Mouse (Mus musculus) forebrain, postnatal 0 days (tissue): ENCODE measurements around the gene Slc25a11. TPM values are rescaled to one million over a fixed set of nuclear protein-coding genes. Genes with fewer than 3 reads are reported as not detected.

Source experiments
- ATAC-seq: fragments of 200-750 bp; cut with Nextera tagmentation; 2 replicates; pipeline ENCODE4 v1.8.0; 2017; ENCODE audit warnings: mild to moderate bottlenecking, moderate library complexity
- DNase-seq: peaks from one replicate; pipeline ENCODE4 v3.0.0-alpha.2; 2015
- H3K27ac ChIP-seq: fragments of 300-500 bp; sonication (generic); 2 replicates; pipeline ENCODE4 v1.5.1; 2014; ENCODE audit warnings: low read depth, mild to moderate bottlenecking, antibody characterized with exemption, low read length, moderate library complexity, mixed read lengths
- H3K27me3 ChIP-seq: fragments of 300-500 bp; sonication (generic); 2 replicates; pipeline ENCODE4 v1.6.1; 2014; ENCODE audit warnings: mild to moderate bottlenecking, low read length, mixed read lengths; ENCODE audit not compliant: insufficient read depth
- H3K36me3 ChIP-seq: fragments of 300-500 bp; sonication (generic); 2 replicates; pipeline ENCODE4 v1.6.1; 2014; ENCODE audit warnings: mild to moderate bottlenecking, moderate library complexity; ENCODE audit not compliant: insufficient read depth
- H3K4me1 ChIP-seq: fragments of 300-500 bp; sonication (generic); 2 replicates; pipeline ENCODE4 v1.6.1; 2014; ENCODE audit warnings: antibody characterized with exemption; ENCODE audit not compliant: insufficient read depth
- H3K4me2 ChIP-seq: fragments of 300-500 bp; sonication (generic); 2 replicates; pipeline ENCODE4 v1.6.1; 2014; ENCODE audit warnings: low read depth, mild to moderate bottlenecking, moderate library complexity
- H3K4me3 ChIP-seq: fragments of 300-500 bp; sonication (generic); 2 replicates; pipeline ENCODE4 v1.5.1; 2014; ENCODE audit warnings: low read depth, low read length, mixed read lengths
- H3K9ac ChIP-seq: fragments of 300-500 bp; sonication (generic); 2 replicates; pipeline ENCODE4 v1.6.1; 2014; ENCODE audit warnings: mild to moderate bottlenecking
- H3K9me3 ChIP-seq: fragments of 300-500 bp; sonication (generic); 2 replicates; pipeline ENCODE4 v1.6.1; 2016; ENCODE audit warnings: low read length
- CTCF ChIP-seq: sonication (generic); IDR thresholded peaks from 2 replicates; pipeline ENCODE4 v1.5.1; 2016; ENCODE audit warnings: antibody characterized with exemption, control low read depth, low read depth
- WGBS: fragments of 180-500 bp; shearing (Covaris S2); extraction: QIAGEN DNeasy Blood & Tissue Kit; methylation state at CpG from one replicate; pipeline ENCODE4 v1.1.7; 2014; 5-methylcytosine and 5-hydroxymethylcytosine counted together
- polyA plus RNA-seq: library from polyadenylated mRNA; unstranded; fragments of >200 nt; fragmentation: Nextera tagmentation; extraction: Ambion mirVana; gene quantifications from 2 replicates; pipeline ENCODE4 v1.2.1, GENCODE M21; 2015
- total RNA-seq: library from RNA; depleted of rRNA; stranded (reverse); fragments of >200 nt; gene quantifications from 2 replicates; pipeline ENCODE4 v1.2.3, GENCODE M21; 2014; rRNA removed

Slc25a11 gene
- total and polyA plus RNA-seq, 2 experiments from 2014 or later = 134 to 160 TPM

- WGBS = 74% methylated on average over 2 of the region's 2 CpGs
- no peaks in the 10 kb centered on the region for H3K9me3 ChIP-seq
- H3K27me3 ChIP-seq = no peaks in the 10 kb centered on the region
- DNase-seq (no peak), ATAC-seq (no peak)
- no peak overlapping the region for H3K27ac ChIP-seq
- TF ChIP-seq CTCF = no peak
- H3K36me3 ChIP-seq = peaks cover 27% of the 10 kb centered on the region
- no peak overlapping the region for H3K4me2 ChIP-seq
- no peaks in the 10 kb centered on the region for H3K4me1 ChIP-seq
- H3K4me3 ChIP-seq = no peak overlapping the region
- no peak overlapping the region for H3K9ac ChIP-seq
Measured at GRCm38 (mm10) chr11:70595638-70596037, 51.6 kb downstream of the Slc25a11 start.

DNA sequence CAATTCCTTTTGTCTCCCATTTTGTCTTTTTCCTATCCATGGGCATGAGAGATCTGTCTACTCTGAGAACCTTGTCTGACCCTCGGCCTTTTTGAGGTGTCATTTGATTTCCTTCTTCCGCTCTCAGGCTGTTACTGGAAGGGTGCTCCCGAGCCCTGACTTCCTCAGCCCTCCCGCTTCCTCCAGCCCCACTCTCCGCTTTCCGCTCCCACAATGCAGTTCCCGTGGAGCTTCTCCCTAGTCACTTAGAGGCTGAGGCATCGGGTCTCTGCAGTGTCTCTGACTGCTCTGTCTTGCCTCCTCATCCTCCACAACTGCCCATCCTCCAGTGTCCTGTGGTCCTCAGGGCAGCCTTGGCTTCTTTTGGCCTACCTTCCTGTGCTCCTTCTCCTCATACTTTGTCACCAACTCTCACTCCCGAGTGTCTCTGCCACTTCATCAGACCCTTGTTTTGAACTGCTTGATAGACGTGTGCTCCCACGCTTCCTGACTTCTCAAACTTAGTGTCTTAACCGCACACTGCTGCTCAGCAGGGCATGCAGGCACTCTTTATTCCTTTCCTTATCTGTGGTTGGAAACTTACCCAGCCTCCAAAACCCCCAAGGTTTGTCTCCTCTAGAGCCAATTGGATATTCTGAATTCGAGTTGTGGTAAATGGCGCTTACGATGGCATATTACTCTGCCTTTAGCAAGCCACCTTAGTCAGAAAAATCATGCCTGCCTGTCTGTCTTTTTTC is 52.9 kb downstream of the Slc25a11 start:
- H3K4me1 ChIP-seq = no peaks in the 10 kb centered on the region
- no peak for ATAC-seq
- no peaks in the 10 kb centered on the region for H3K27me3 ChIP-seq
- no peak overlapping the region for H3K27ac ChIP-seq
- H3K4me3 ChIP-seq = no peak overlapping the region
- H3K4me2 ChIP-seq = no peak overlapping the region
- H3K9ac ChIP-seq = no peak overlapping the region
- H3K36me3 ChIP-seq = peaks cover 21% of the 10 kb centered on the region
- 85% methylated on average over 15 of the region's 15 CpGs for WGBS
- no peak for TF ChIP-seq CTCF
- DNase-seq = no peak
- no peaks in the 10 kb centered on the region for H3K9me3 ChIP-seq

Other genes with a start within 250 kb of the Slc25a11 start
- 24.5 and 30.7 TPM in 2 replicates for gene Pelp1, start 237.4 kb downstream of the Slc25a11 start, total RNA-seq
- 21.0 and 31.3 TPM in 2 replicates for gene Pelp1, start 237.4 kb downstream of the Slc25a11 start, polyA plus RNA-seq
- gene Arrb2, start 214.8 kb downstream of the Slc25a11 start, total RNA-seq = 71.9 and 74.4 TPM in 2 replicates
- 39.6 and 44.9 TPM in 2 replicates for gene Arrb2, start 214.8 kb downstream of the Slc25a11 start, polyA plus RNA-seq
- gene Med11, start 195.6 kb downstream of the Slc25a11 start, total RNA-seq = 21.2 and 41.3 TPM in 2 replicates
- 35.3 and 35.6 TPM in 2 replicates for gene Med11, start 195.6 kb downstream of the Slc25a11 start, polyA plus RNA-seq
- 0.54 and 1.1 TPM in 2 replicates for gene Zmynd15, start 188.0 kb downstream of the Slc25a11 start, total RNA-seq
- gene Zmynd15, start 188.0 kb downstream of the Slc25a11 start, polyA plus RNA-seq = 0.24 and 0.84 TPM in 2 replicates
- gene Cxcl16, start 187.5 kb downstream of the Slc25a11 start, total RNA-seq = 2.2 and 2.3 TPM in 2 replicates
- 2.0 and 2.4 TPM in 2 replicates for gene Cxcl16, start 187.5 kb downstream of the Slc25a11 start, polyA plus RNA-seq
- 2.8 and 6.3 TPM in 2 replicates for gene Tm4sf5, start 142.2 kb downstream of the Slc25a11 start, total RNA-seq
- gene Tm4sf5, start 142.2 kb downstream of the Slc25a11 start, polyA plus RNA-seq = 7.5 and 11.6 TPM in 2 replicates
- not detected in 2 replicates for gene Vmo1, start 132.9 kb downstream of the Slc25a11 start, total RNA-seq
- gene Vmo1, start 132.9 kb downstream of the Slc25a11 start, polyA plus RNA-seq = 0.24 TPM in 1 of 2 replicates, not detected in the other
- gene Gltpd2, start 128.3 kb downstream of the Slc25a11 start, total RNA-seq = not detected in 2 replicates
- 0.18 and 0.25 TPM in 2 replicates for gene Gltpd2, start 128.3 kb downstream of the Slc25a11 start, polyA plus RNA-seq
- 428 and 451 TPM in 2 replicates for gene Psmb6, start 122.1 kb downstream of the Slc25a11 start, total RNA-seq
- gene Psmb6, start 122.1 kb downstream of the Slc25a11 start, polyA plus RNA-seq = 820 and 1,026 TPM in 2 replicates
- gene Gm40193, start 114.5 kb downstream of the Slc25a11 start, total RNA-seq = not detected in 2 replicates
- not detected in 2 replicates for gene Gm40193, start 114.5 kb downstream of the Slc25a11 start, polyA plus RNA-seq
- 33.7 and 40.5 TPM in 2 replicates for gene Pld2, start 107.4 kb downstream of the Slc25a11 start, total RNA-seq
- 8.4 and 11.6 TPM in 2 replicates for gene Pld2, start 107.4 kb downstream of the Slc25a11 start, polyA plus RNA-seq
- gene Mink1, start 84.6 kb downstream of the Slc25a11 start, total RNA-seq = 63.5 and 81.2 TPM in 2 replicates
- 9.5 and 15.0 TPM in 2 replicates for gene Mink1, start 84.6 kb downstream of the Slc25a11 start, polyA plus RNA-seq
- 0.31 and 0.48 TPM in 2 replicates for gene 4930544D05Rik, start 31.6 kb downstream of the Slc25a11 start, total RNA-seq
- gene 4930544D05Rik, start 31.6 kb downstream of the Slc25a11 start, polyA plus RNA-seq = not detected in 2 replicates
- 0.92 TPM in 1 of 2 replicates, not detected in the other for gene Chrne, start 28.3 kb downstream of the Slc25a11 start, total RNA-seq
- gene Chrne, start 28.3 kb downstream of the Slc25a11 start, polyA plus RNA-seq = 0.58 and 1.0 TPM in 2 replicates
- gene Gp1ba, start 8.4 kb downstream of the Slc25a11 start, total RNA-seq = 0.10 TPM in 1 of 2 replicates, not detected in the other
- gene Gp1ba, start 8.4 kb downstream of the Slc25a11 start, polyA plus RNA-seq = 0.08 and 0.18 TPM in 2 replicates
- gene Rnf167, start 244 bp downstream of the Slc25a11 start, total RNA-seq = 63.2 and 76.4 TPM in 2 replicates
- 102 and 109 TPM in 2 replicates for gene Rnf167, start 244 bp downstream of the Slc25a11 start, polyA plus RNA-seq
- 386 and 408 TPM in 2 replicates for gene Pfn1, start 7.2 kb upstream of the Slc25a11 start, total RNA-seq
- gene Pfn1, start 7.2 kb upstream of the Slc25a11 start, polyA plus RNA-seq = 687 and 843 TPM in 2 replicates
- gene Eno3, start 9.7 kb upstream of the Slc25a11 start, total RNA-seq = 7.4 and 14.6 TPM in 2 replicates
- gene Eno3, start 9.7 kb upstream of the Slc25a11 start, polyA plus RNA-seq = 4.3 and 5.5 TPM in 2 replicates
- gene Spag7, start 21.9 kb upstream of the Slc25a11 start, total RNA-seq = 49.2 and 57.1 TPM in 2 replicates
- 56.6 and 116 TPM in 2 replicates for gene Spag7, start 21.9 kb upstream of the Slc25a11 start, polyA plus RNA-seq
- gene Camta2, start 40.6 kb upstream of the Slc25a11 start, total RNA-seq = 12.8 and 17.3 TPM in 2 replicates
- gene Camta2, start 40.6 kb upstream of the Slc25a11 start, polyA plus RNA-seq = 11.1 and 17.7 TPM in 2 replicates
- 0.62 and 0.69 TPM in 2 replicates for gene Inca1, start 52.7 kb upstream of the Slc25a11 start, total RNA-seq
- gene Inca1, start 52.7 kb upstream of the Slc25a11 start, polyA plus RNA-seq = 1.5 and 2.1 TPM in 2 replicates
- 16.8 and 25.9 TPM in 2 replicates for gene Kif1c, start 53.1 kb upstream of the Slc25a11 start, total RNA-seq
- gene Kif1c, start 53.1 kb upstream of the Slc25a11 start, polyA plus RNA-seq = 1.1 and 1.2 TPM in 2 replicates
- gene Zfp3, start 116.7 kb upstream of the Slc25a11 start, total RNA-seq = 13.4 and 14.8 TPM in 2 replicates
- 13.5 and 15.1 TPM in 2 replicates for gene Zfp3, start 116.7 kb upstream of the Slc25a11 start, polyA plus RNA-seq
- not detected in 2 replicates for gene Scimp, start 165.1 kb upstream of the Slc25a11 start, total RNA-seq
- gene Scimp, start 165.1 kb upstream of the Slc25a11 start, polyA plus RNA-seq = 0.15 TPM in 1 of 2 replicates, not detected in the other
- 107 and 109 TPM in 2 replicates for gene Rabep1, start 197.3 kb upstream of the Slc25a11 start, total RNA-seq
- gene Rabep1, start 197.3 kb upstream of the Slc25a11 start, polyA plus RNA-seq = 81.5 and 103 TPM in 2 replicates